Mouse (Mus musculus) neural tube, embryonic 13.5 days (tissue): ENCODE data around the gene Abi3. TPM values are rescaled to one million over a fixed set of nuclear protein-coding genes. Genes with fewer than 3 reads are reported as not detected.
"Not testable (repeated sequence)": the region's sequence is repeated elsewhere in the genome, so short reads cannot be mapped to it uniquely, and the experiment has no call there.

ENCODE experiments used
- ATAC-seq: fragments of 200-750 bp; cut with Nextera tagmentation; 2 replicates; pipeline ENCODE4 v1.8.0; 2017; ENCODE audit warnings: low read depth, mild to moderate bottlenecking, moderate TSS enrichment, moderate library complexity
- H3K27ac ChIP-seq: fragments of 300-500 bp; sonication (generic); replicated peaks from 2 replicates; pipeline ENCODE4 v1.5.1; 2015; ENCODE audit warnings: moderate library complexity, mild to moderate bottlenecking, inconsistent platforms
- H3K27me3 ChIP-seq: fragments of 300-500 bp; sonication (generic); 2 replicates; pipeline ENCODE4 v1.6.1; 2015; ENCODE audit warnings: mild to moderate bottlenecking, inconsistent platforms
- H3K36me3 ChIP-seq: fragments of 300-500 bp; sonication (generic); 2 replicates; pipeline ENCODE4 v1.6.1; 2015; ENCODE audit warnings: mild to moderate bottlenecking, inconsistent platforms
- H3K4me1 ChIP-seq: fragments of 300-500 bp; sonication (generic); replicated peaks from 2 replicates; pipeline ENCODE4 v1.6.1; 2015; ENCODE audit warnings: inconsistent platforms
- H3K4me2 ChIP-seq: fragments of 300-500 bp; sonication (generic); 2 replicates; pipeline ENCODE4 v1.6.1; 2015; ENCODE audit warnings: inconsistent platforms, mild to moderate bottlenecking, moderate library complexity
- H3K4me3 ChIP-seq: fragments of 300-500 bp; sonication (generic); 2 replicates; pipeline ENCODE4 v1.5.1; 2015; ENCODE audit warnings: mild to moderate bottlenecking, inconsistent platforms
- H3K9ac ChIP-seq: fragments of 300-500 bp; sonication (generic); 2 replicates; pipeline ENCODE4 v1.6.1; 2015; ENCODE audit warnings: moderate library complexity, mild to moderate bottlenecking, inconsistent platforms
- H3K9me3 ChIP-seq: fragments of 300-500 bp; sonication (generic); 2 replicates; pipeline ENCODE4 v1.6.1; 2016; ENCODE audit warnings: inconsistent platforms
- WGBS: fragments of 180-500 bp; shearing (Covaris S2); methylation state at CpG from one replicate; pipeline ENCODE4 v1.1.7; 2015; 5-methylcytosine and 5-hydroxymethylcytosine counted together
- polyA plus RNA-seq: library from polyadenylated mRNA; unstranded; fragments of >200 nt; fragmentation: Nextera tagmentation; extraction: Ambion mirVana; gene quantifications from 2 replicates; pipeline ENCODE4 v1.2.1, GENCODE M21; 2015

The Abi3 gene
- 2.5 and 2.6 TPM in 2 replicates for polyA plus RNA-seq

DNA sequence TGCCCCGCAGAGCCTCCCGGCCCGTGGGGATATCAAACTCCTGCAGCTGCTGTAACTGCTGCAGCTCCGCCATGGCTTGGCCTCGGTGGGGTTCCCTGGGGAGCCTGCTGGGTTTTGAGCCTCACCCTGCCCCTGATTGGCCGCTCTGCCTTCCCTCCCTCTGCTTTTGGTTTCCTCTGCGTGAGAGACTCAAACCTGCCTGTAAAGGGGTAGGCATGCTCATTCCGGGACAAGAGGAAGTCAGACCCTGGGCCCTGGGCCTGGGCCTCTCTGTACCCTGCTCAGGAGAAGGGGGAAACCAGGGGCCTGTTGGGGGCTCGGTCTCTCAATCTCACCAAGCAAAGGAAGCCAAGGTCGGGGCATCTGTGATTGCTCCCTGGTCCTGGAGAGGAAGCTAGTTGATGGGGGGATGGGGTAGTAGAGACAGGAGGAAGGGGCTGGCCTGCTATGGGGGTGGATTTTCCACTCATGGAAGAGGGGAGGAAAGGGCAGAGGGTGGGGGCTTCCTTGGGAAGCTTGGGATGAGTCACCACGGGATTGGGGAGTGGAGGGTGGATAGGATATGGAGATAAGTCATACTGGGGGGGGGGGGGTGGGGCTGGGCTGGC is at the start of gene Abi3:
Abi3 (minus strand) TSS at position 403 of the 608 bp plus-strand sequence.
- peak; percentile 27; the same call in 1 of the 2 replicates for ATAC-seq

GRCm38 (mm10) chr11:95890462-95891051 is 48.3 kb upstream of the Abi3 start:
- no peaks in the 10 kb centered on the region for H3K9me3 ChIP-seq
- no peak overlapping the region for H3K9ac ChIP-seq
- H3K4me3 ChIP-seq, result no peak overlapping the region
- no peak for ATAC-seq
- no peak overlapping the region for H3K4me2 ChIP-seq
- H3K27ac ChIP-seq, result no peak overlapping the region
- 74% methylated on average over 2 of the region's 2 CpGs for WGBS
- H3K4me1 ChIP-seq, result no peaks in the 10 kb centered on the region
- no peaks in the 10 kb centered on the region for H3K36me3 ChIP-seq
- no peaks in the 10 kb centered on the region for H3K27me3 ChIP-seq

More for the DNA sequence above, at the start of gene Abi3:
- peak within 1 kb of the TSS; percentile 19 for H3K4me2 ChIP-seq
- peaks cover 39% of the 10 kb centered on the region for H3K27me3 ChIP-seq
- peaks cover 8% of the 10 kb centered on the region; the same call in 1 of the 2 replicates for H3K4me1 ChIP-seq
- H3K27ac ChIP-seq, result no peak within 1 kb of the TSS
- no peaks in the 10 kb centered on the region for H3K36me3 ChIP-seq
- no peaks in the 10 kb centered on the region for H3K9me3 ChIP-seq
- peak within 1 kb of the TSS; percentile 6; the same call in 1 of the 2 replicates for H3K4me3 ChIP-seq
- 12% methylated on average over 11 of the region's 11 CpGs for WGBS
- peak within 1 kb of the TSS; percentile 38; the same call in 1 of the 2 replicates for H3K9ac ChIP-seq

GRCm38 (mm10) chr11:95879861-95880260 is 37.6 kb upstream of the Abi3 start:
- not testable (repeated sequence) for H3K27ac ChIP-seq, H3K4me1 ChIP-seq, ATAC-seq

DNA sequence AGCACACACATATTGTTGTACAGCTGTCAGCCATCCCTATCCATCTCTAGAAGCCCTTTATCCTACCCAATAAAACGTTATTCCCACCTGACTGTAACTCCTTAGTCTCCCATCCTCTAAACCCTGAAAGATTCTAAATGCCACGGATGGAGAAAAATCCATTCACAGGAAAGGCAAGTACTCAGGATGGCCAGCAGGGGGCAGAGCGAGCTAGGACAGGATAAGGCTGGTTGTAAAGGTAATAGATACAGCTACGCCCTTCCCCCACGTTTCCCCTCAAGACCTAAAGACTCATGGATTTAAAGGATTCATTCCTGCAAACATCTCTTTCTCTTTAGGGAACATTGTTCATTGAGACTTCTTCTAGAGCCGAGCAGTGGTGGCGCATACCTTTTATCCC is 34.0 kb upstream of the Abi3 start:
- Histone ChIP-seq H3K27ac (no peak overlapping the region), H3K4me2 (peak overlapping the region; percentile 30), H3K4me3 (peak overlapping the region; percentile 9; the same call in 1 of the 2 replicates), H3K36me3 (no peaks in the 10 kb centered on the region), H3K9ac (no peak overlapping the region), H3K27me3 (no peaks in the 10 kb centered on the region; the same call in 1 of the 2 replicates), H3K4me1 (no peaks in the 10 kb centered on the region), H3K9me3 (no peaks in the 10 kb centered on the region)
- WGBS, result 27% methylated on average over 7 of the region's 7 CpGs
- ATAC-seq, result no peak

More at GRCm38 (mm10) chr11:95879861-95880260, 37.6 kb upstream of the Abi3 start:
- not testable (repeated sequence) for H3K4me2 ChIP-seq, H3K9ac ChIP-seq, H3K9me3 ChIP-seq, H3K36me3 ChIP-seq, H3K4me3 ChIP-seq, H3K27me3 ChIP-seq
- WGBS, result 83% methylated on average over 2 of the region's 2 CpGs

- 31% methylated on average over 9 of the region's 9 CpGs for WGBS
- Histone ChIP-seq H3K9ac (no peak overlapping the region), H3K27ac (no peak overlapping the region), H3K4me3 (peak overlapping the region; percentile 9; the same call in 1 of the 2 replicates), H3K27me3 (no peaks in the 10 kb centered on the region), H3K9me3 (no peaks in the 10 kb centered on the region), H3K36me3 (no peaks in the 10 kb centered on the region), H3K4me2 (peak overlapping the region; percentile 30), H3K4me1 (no peaks in the 10 kb centered on the region)
- no peak for ATAC-seq
Observed at GRCm38 (mm10) chr11:95875804-95876203, 33.5 kb upstream of the Abi3 start.

- H3K4me3 ChIP-seq, result no peak overlapping the region
- no peak for ATAC-seq
- 76% methylated on average over 6 of the region's 6 CpGs for WGBS
- no peaks in the 10 kb centered on the region for H3K9me3 ChIP-seq
- H3K4me2 ChIP-seq, result no peak overlapping the region
- no peak overlapping the region for H3K9ac ChIP-seq
- H3K27ac ChIP-seq, result no peak overlapping the region
- no peaks in the 10 kb centered on the region for H3K27me3 ChIP-seq
- H3K4me1 ChIP-seq, result no peaks in the 10 kb centered on the region
- no peaks in the 10 kb centered on the region for H3K36me3 ChIP-seq
Observed at GRCm38 (mm10) chr11:95869918-95870470, 27.7 kb upstream of the Abi3 start.

DNA sequence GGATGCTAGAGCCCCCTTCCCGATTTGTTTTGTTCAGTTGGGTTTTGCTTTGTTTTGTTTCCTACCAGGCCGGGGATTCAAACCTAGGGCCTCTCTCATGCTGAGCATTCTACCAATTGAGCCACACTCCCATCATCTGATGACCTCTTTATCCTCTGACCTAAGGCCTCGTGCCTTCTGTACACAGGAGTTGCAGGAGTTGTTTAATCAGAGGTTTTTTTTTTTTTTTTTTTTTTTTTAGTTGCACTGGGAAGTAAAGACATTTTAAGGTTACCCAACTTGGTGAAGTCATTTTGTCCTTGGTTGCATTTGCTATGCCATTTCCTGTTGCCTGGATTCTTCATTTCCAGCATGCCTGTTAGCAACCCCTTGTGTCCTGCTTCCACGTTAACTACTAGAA is 27.2 kb upstream of the Abi3 start:
- no peak overlapping the region for H3K27ac ChIP-seq
- ATAC-seq, result no peak

DNA sequence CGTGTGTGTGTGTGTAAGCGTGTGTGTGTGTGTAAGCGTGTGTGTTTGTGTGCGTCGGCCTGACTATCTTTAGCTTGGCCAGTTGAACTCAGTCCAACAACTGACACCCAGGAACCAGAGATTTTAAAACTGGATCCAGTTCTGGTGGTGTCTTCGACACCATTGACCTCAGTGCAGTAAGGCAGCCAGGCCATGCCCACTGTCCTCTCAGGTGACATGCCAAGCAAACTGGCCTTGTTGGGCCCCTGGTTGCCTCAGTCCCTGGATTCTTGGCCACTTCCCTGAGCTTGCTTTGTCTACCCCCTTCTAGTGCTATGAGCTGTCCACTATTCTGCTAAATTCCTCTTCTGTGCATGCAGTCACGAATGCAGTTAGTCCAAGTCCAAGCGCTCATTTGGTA is 19.1 kb upstream of the Abi3 start:
- Histone ChIP-seq H3K4me1 (peaks cover 20% of the 10 kb centered on the region), H3K27me3 (no peaks in the 10 kb centered on the region), H3K9me3 (no peaks in the 10 kb centered on the region), H3K27ac (no peak overlapping the region), H3K4me2 (no peak overlapping the region), H3K36me3 (no peaks in the 10 kb centered on the region), H3K9ac (no peak overlapping the region), H3K4me3 (no peak overlapping the region)
- 93% methylated on average over 8 of the region's 8 CpGs for WGBS
- ATAC-seq, result no peak

More for the DNA sequence above, 27.2 kb upstream of the Abi3 start:
- no peaks in the 10 kb centered on the region for H3K9me3 ChIP-seq
- WGBS, result 77% methylated on average over 4 of the region's 4 CpGs
- no peak overlapping the region for H3K4me3 ChIP-seq
- no peaks in the 10 kb centered on the region for H3K36me3 ChIP-seq
- no peak overlapping the region for H3K9ac ChIP-seq
- H3K4me1 ChIP-seq, result no peaks in the 10 kb centered on the region
- no peaks in the 10 kb centered on the region for H3K27me3 ChIP-seq
- H3K4me2 ChIP-seq, result no peak overlapping the region

DNA sequence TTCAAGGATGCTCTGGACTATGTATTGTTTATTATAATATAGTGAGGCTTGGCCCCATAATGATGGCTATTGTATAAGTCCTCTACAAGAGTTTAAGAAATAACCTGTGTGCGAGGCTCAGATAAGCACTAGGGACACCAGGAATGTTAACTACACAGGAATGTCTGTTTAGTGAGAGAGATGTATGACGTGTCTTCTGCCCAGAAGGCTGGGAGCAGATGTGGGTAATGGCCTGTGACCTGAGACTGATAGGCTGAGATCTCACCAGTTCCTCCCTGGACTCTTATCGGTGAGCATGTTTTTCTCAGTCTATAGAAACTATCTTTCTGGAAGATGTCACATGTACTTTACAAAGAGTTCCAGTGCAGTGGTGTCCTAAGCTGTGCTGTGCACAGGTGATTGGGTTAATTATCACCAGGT is 17.8 kb upstream of the Abi3 start:
- no peaks in the 10 kb centered on the region for H3K36me3 ChIP-seq
- ATAC-seq, result no peak
- peaks cover 20% of the 10 kb centered on the region for H3K4me1 ChIP-seq
- peak overlapping the region; percentile 76 for H3K4me3 ChIP-seq
- no peaks in the 10 kb centered on the region for H3K9me3 ChIP-seq
- peak overlapping the region; percentile 75 for H3K4me2 ChIP-seq
- no peak overlapping the region; the same call in 1 of the 2 replicates for H3K27ac ChIP-seq
- H3K27me3 ChIP-seq, result no peaks in the 10 kb centered on the region
- peak overlapping the region; percentile 67 for H3K9ac ChIP-seq
- 21% methylated on average over 3 of the region's 3 CpGs for WGBS

- H3K4me2 ChIP-seq, result peak overlapping the region; percentile 75
- under 1% methylated on average over 35 of the region's 35 CpGs for WGBS
- H3K36me3 ChIP-seq, result no peaks in the 10 kb centered on the region
- peak overlapping the region; percentile 76 for H3K4me3 ChIP-seq
- peak overlapping the region; percentile 93 for H3K27ac ChIP-seq
- H3K9me3 ChIP-seq, result no peaks in the 10 kb centered on the region
- no peaks in the 10 kb centered on the region for H3K27me3 ChIP-seq
- ATAC-seq, result peak; percentile 75
- H3K4me1 ChIP-seq, result peaks cover 20% of the 10 kb centered on the region
- peak overlapping the region; percentile 67 for H3K9ac ChIP-seq
Observed at GRCm38 (mm10) chr11:95859468-95859855, 17.2 kb upstream of the Abi3 start.

- ATAC-seq, result peak; percentile 99
- Histone ChIP-seq H3K4me3 (peak overlapping the region; percentile 76), H3K27ac (peak overlapping the region; percentile 93), H3K4me2 (peak overlapping the region; percentile 75), H3K27me3 (no peaks in the 10 kb centered on the region), H3K9me3 (no peaks in the 10 kb centered on the region), H3K4me1 (peaks cover 20% of the 10 kb centered on the region), H3K9ac (peak overlapping the region; percentile 67), H3K36me3 (no peaks in the 10 kb centered on the region)
- under 1% methylated on average over 58 of the region's 58 CpGs for WGBS
Observed at GRCm38 (mm10) chr11:95858528-95859467, 16.5 kb upstream of the Abi3 start.
